Mouse (Mus musculus) c-Kit-negative CD71-positive TER-119-positive erythroid progenitor cells, embryonic 14.5 days (primary cell): ENCODE results near the gene Sesn2.

Experiments used
- DNase-seq: peaks from one replicate; pipeline ENCODE4 v3.0.0-alpha.2; 2013; ENCODE audit warnings: low read depth, low spot score

Gene Sesn2

GRCm38 (mm10) chr4:132514555-132515135 is 4.3 kb upstream of the Sesn2 start:
- peak; percentile 88 for DNase-seq

GRCm38 (mm10) chr4:132513395-132514273 is 3.3 kb upstream of the Sesn2 start:
- no peak for DNase-seq

- DNase-seq, result no peak
These were observed 1.8 kb upstream of the Sesn2 start for GRCm38 (mm10) chr4:132512080-132512479.

DNA sequence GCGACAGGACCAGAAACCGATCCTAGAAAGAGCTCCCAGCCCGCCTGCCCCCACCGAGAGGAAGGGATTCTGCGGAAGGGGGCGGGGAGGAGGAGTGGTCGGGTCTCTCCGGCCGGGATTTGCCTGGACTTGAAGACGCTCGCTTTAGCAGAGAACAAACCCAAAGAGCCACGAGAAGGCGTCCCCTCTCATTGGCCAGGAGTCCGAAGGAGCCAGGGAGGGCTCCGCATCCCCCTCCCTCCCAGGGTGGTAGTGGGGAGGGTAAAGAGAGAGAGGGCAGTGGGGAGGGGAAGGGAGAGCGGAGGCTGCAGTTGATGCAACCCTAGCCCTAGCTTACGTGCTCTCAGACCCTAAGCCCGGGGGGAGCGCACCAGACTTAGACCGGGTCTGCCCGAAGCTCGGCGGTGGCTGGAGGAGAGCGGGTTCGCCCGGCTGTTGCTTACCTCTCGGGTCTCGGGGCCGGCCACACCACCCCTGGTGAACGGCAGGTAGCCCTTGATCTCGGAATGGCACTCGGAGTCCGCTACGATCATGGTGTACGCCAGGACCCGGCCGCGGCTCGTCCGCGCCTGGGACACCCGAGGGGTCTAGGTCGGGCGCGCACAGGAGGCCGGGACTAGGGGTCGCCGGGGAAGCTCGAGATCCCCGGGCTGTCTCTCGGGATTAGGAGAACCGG is 542 bp downstream of the Sesn2 start:
- DNase-seq, result no peak

GRCm38 (mm10) chr4:132507210-132507609 is 3.1 kb downstream of the Sesn2 start:
- DNase-seq, result no peak

- DNase-seq, result no peak
These were observed 4.1 kb downstream of the Sesn2 start for GRCm38 (mm10) chr4:132506250-132506649.

DNA sequence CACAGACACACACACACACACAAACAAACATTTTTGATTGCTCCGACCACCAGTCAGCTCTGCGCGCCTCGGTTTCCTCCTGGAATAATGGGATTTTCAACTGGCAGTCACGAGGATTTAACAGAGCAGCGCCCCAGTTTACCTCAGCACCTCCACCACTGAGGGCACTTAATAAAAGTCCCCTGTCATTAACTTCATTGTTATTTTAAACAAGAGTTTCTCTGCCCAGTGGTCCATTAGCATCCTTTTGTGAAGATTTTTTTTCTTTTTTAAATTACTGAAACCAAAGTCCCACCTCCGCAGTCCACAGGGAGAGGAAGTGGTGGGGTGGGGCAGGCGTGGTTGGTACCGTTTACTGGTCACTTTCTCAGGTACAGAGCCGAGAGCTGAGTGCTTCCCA is 4.5 kb downstream of the Sesn2 start:
- DNase-seq, result no peak

DNA sequence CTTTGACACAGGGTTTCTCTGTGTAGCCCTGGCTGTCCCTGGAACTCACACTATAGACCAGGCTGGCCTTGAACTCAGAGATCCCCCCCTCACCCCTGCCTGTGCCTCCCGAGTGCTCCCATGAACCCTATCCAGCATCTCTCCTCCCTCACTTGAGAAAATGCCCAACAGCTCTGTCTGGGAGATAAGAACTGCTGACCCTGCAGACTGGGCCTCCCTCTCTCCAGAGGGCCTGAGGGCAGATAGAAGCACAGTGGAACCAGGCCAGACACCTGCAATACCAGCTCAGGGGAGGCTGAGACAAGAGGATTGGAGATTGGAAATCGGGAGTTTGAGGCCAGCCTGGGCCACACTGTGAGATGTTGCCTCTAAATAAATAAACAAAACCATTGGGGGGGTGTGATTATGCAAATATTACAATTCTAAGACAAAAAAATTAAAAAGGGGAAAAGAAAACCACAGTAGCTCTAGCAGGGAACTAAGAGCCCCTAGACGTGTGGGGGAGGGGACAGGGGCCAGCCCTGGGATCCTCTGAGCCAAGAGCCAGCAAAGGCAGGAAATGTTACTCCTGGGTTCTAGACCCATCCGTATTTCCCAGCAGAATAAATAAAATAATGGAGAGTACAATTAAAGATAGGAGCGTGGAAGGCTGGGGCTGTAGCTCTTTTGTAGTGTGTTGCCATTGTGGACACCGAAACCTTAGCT is 5.1 kb downstream of the Sesn2 start:
- no peak for DNase-seq

GRCm38 (mm10) chr4:132503344-132503743 is 7.0 kb downstream of the Sesn2 start:
- no peak for DNase-seq

DNA sequence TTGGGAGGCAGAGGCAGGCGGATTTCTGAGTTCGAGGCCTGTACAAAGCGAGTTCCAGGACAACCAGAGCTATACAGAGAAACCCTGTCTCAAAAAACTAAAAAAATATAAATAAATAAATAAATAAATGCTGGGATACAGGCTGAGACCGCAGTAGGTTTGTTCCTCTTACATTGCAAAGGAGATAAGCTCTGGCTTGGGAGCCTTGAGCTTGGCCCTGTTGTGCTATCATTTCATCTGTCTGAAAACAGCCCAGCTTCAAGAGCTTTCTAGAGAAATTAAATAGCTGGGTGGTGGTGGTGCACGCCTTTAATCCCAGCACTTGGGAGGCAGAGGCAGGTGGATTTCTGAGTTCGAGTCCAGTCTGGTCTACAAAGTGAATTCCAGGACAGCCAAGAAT is 8.7 kb downstream of the Sesn2 start:
- DNase-seq, result no peak

DNA sequence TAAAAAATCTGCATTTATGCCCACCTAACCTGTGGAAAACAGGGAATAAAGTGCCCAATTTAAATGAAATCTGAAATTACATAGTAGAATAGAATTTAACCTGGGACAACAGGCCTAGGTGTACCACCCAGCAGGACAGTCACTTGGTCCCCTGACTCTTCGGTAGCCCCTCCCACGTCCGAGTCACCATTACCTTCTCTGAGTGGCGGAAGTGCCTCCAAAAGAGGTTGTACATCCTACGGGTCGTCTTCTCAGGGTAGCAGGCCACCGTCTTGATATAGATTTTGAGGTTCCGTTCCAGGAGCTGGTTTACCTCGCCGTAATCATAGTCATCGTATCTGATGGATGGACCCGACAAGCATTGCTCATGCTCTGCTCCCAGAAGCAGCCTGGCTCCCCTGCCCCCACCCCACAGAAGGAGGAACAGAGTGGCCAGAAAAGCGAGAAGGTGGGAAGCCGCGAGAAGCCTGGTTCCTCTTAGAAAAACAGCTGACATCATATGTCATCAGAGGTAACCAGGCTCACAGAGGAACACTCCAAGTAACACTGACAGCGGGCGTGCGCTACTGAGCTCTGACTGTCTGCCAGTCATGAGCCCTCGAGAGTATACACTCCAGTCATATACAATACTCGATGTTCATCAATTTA is 15.9 kb downstream of the Sesn2 start:
- no peak for DNase-seq

DNA sequence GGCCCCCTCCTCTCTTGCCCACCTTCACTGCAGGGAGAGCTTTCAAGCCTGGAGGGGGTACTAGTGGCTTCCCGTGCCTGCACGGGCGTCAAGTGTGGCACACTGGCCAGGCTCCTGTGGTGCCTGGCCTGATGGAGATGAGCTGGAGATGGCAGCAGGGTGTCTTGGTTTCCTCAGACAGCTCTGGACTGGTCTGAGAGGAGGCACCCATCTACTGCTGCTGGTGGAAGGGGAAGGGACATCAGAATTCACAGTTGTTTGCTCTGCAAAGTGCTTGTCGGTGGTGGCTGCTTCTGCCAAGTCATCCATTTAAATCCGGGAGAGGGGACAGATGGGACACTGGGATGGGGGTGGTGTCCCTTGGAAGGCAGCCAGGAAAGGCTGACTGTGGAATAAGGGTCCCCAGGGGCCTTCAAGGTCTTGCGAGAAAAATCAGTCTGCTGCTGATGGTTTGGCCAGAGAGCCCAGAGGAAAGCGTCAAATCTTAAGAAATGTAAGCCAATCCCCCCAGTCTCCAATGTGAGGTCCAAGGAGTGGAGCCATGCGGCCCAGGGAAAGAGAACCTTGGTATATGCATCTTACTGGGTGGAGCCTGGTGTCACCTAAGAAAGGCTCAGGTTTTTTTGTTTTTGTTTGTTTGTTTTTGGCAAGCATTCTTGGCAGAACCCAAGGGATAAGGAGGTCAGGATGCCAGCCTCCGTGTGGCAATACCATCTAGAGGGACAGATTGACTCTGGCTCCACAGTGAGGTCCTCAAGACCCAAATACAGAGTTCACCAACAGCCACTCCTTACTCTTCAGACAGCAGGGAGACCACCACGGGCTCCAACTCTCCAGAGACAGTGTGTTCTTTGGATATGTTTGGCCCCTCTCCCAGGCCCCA is 17.9 kb downstream of the Sesn2 start:
- no peak for DNase-seq

DNA sequence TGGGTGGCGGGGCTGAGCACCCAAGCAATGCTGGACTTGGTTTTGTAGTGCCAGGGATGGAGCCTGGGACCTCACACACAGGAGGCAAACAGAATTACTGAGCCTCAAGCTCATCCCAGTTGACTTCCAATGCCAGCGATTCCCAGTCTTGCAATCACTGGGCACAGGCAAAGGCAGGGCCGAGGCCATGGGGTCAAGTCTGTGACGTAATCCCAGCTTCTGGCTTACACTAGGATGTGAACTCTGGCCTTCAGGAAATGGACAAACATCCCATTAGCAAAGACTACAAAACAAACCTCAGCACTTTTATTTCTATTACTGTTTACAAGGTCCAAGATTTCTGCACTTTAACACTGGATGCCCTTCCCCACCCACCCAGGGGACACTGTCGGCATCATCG is 18.6 kb downstream of the Sesn2 start:
- DNase-seq, result no peak

- no peak for DNase-seq
These were observed 19.2 kb downstream of the Sesn2 start for GRCm38 (mm10) chr4:132491057-132491456.

DNA sequence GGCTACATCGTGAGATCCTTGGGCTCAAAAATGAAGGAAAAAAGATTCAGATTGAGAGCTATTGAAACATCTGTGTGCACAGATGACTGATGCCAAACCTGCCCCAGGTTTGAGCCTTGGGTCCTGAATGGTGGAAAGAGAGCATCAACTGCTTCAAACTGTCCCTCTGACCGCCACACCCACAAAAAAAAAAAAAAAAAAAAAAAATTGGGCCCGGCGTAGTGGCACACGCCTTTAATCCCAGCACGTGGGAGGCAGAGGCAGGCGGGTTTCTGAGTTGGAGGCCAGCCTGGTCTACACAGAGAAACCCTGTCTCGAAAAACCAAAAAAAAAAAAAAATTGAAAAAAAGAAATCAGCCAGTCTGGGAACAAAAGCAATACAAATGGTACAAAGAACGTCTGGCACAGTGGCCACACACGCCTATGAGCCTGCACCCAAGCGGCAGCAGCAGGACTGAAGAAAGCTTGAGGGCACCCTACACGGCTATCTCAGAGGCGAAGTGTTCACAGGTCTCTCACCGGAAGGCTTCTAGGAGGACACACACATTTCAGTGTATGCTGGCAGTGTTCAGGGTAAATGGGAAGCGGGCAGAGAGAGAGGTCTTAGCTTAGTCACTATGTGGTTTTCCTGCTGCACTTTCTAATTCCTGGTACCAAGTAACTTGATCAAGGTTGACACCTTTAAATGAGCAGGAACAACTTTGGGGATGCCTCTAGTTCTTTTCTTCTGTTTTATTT is 19.9 kb downstream of the Sesn2 start:
- no peak for DNase-seq

DNA sequence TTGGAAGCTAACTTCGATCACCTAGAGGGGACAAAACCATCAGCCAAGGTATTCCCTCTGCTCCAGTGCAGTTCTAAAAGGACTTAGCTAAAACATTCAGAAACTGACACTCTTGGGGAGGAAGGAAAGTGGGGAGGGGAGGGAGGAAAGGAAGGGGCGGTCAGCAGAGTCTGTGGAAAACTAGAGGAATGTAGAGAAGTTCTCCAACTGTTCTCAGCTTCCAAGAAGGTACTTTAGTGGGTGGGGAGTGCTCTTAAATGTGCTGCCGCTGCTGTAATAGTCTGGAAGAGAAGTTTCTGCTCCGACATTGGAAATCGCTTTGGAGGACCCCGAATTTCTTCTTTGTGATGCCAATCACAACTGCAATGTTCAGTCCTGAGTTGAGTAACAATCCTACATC is 21.3 kb downstream of the Sesn2 start:
- no peak for DNase-seq

- no peak for DNase-seq
These were observed 21.8 kb downstream of the Sesn2 start for GRCm38 (mm10) chr4:132488521-132488920.

DNA sequence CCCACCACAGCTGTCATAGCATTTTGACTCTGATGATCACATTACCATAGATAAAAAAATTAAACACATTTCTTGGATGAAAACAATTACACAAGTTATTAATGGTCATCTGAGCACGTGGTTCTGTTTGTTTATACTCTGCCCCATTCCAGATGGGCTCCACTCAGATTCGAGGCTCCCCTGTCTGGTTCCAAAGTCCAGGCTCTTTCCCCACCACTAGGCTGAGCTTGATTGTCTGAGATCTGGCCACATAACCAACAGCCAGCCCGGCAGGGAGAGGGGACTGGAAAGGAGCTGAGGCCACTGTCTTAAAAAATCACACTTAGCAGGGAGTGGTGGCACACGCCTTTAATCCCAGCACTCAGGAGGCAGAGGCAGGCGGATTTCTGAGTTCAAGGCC is 25.5 kb downstream of the Sesn2 start:
- no peak for DNase-seq

- no peak for DNase-seq
These were observed 26.1 kb downstream of the Sesn2 start for GRCm38 (mm10) chr4:132484231-132484630.
